Mouse (Mus musculus) thymus, adult 2 months (tissue): ENCODE data around the gene Tgm2. TPM values are rescaled to one million over a fixed set of nuclear protein-coding genes. Genes with fewer than 3 reads are reported as not detected.

Source experiments
- DNase-seq: peaks from one replicate; pipeline ENCODE4 v3.0.0; 2021
- H3K27ac ChIP-seq: fragments of 200-500 bp; 2 replicates; pipeline ENCODE4 v1.5.1; 2012; ENCODE audit warnings: low read length, control low read depth; ENCODE audit not compliant: control insufficient read depth, insufficient read depth
- H3K27me3 ChIP-seq: fragments of 200-500 bp; 2 replicates; pipeline ENCODE4 v1.6.1; 2012; ENCODE audit warnings: mild to moderate bottlenecking, low read length, moderate library complexity, mixed read lengths; ENCODE audit not compliant: control insufficient read depth, insufficient read depth
- H3K36me3 ChIP-seq: fragments of 200-500 bp; 2 replicates; pipeline ENCODE4 v1.6.1; 2012; ENCODE audit warnings: mild to moderate bottlenecking, low read length, moderate library complexity; ENCODE audit not compliant: control insufficient read depth, insufficient read depth
- H3K4me1 ChIP-seq: fragments of 200-500 bp; replicated peaks from 2 replicates; pipeline ENCODE4 v1.6.1; 2012; ENCODE audit warnings: low read length; ENCODE audit not compliant: control insufficient read depth, insufficient read depth
- H3K4me3 ChIP-seq: fragments of 200-500 bp; 2 replicates; pipeline ENCODE4 v1.5.1; 2012; ENCODE audit warnings: mild to moderate bottlenecking, low read length, control low read depth, moderate library complexity; ENCODE audit not compliant: control insufficient read depth, insufficient read depth
- CTCF ChIP-seq: fragments of 200-500 bp; IDR thresholded peaks from 2 replicates; pipeline ENCODE4 v1.5.1; 2012; ENCODE audit warnings: mild to moderate bottlenecking, control low read depth, low read length, moderate library complexity, borderline replicate concordance; ENCODE audit not compliant: control insufficient read depth, poor library complexity, insufficient read depth; ENCODE audit errors: extremely low read depth
- POLR2A ChIP-seq: fragments of 200-500 bp; IDR thresholded peaks from 2 replicates; pipeline ENCODE4 v1.6.1; 2012; ENCODE audit warnings: mild to moderate bottlenecking, low read length, control low read depth, moderate library complexity; ENCODE audit not compliant: control insufficient read depth, poor library complexity, insufficient read depth; ENCODE audit errors: extremely low read depth
- WGBS: fragments of 180-500 bp; shearing (Covaris S2); methylation state at CpG from one replicate; pipeline ENCODE4 v1.1.7; 2018; 5-methylcytosine and 5-hydroxymethylcytosine counted together
- polyA plus RNA-seq: library from polyadenylated mRNA; depleted of rRNA; stranded (reverse); fragments of >200 nt; gene quantifications from 2 replicates; pipeline ENCODE4 v1.2.3, GENCODE M21; 2012

Gene Tgm2
- polyA plus RNA-seq, 1 experiment, result 37.6 TPM

DNA sequence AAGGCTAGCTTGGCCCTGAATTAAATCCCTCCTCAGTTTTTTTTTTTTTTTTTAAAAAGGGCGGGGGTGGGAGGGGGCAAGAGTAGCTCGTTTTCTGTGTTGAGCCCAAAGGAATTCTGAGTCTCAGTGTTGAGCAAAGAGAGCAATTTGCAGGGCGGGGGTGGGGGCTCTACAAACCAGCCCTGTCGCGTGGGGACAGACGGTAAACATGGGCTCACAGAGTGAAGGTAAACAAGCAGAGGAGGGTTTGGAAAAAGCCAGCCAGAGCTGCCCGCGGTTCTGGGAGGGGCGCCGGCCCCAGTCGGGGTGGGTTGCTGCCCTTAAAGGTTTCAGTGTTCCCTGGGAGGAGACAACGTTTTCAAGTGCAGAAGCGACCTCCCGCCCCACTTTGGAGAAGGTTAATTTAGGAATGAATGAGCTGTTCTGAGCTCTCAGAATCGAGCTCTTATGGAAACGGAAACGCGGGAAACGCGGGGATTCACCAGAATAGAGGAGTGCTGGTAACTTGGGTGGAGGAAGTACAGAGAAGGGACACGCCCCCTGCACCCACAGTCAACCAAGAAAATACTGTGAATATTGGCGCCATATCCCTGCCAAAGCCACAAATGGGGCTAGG lies 7.6 kb upstream of the Tgm2 start:
- Histone ChIP-seq H3K4me3 (peak overlapping the region; percentile 23), H3K36me3 (no peaks in the 10 kb centered on the region), H3K27ac (no peak overlapping the region), H3K27me3 (no peaks in the 10 kb centered on the region), H3K4me1 (peaks cover 17% of the 10 kb centered on the region)
- TF ChIP-seq POLR2A (no peak), CTCF (no peak)
- peak; percentile 31 for DNase-seq
- WGBS, result under 1% methylated on average over 22 of the region's 22 CpGs

- no peaks in the 10 kb centered on the region for H3K36me3 ChIP-seq
- H3K4me3 ChIP-seq, result no peak overlapping the region
- TF ChIP-seq POLR2A, result no peak
- no peak for TF ChIP-seq CTCF
- no peaks in the 10 kb centered on the region for H3K27me3 ChIP-seq
- H3K27ac ChIP-seq, result no peak overlapping the region
- no peak for DNase-seq
- H3K4me1 ChIP-seq, result peaks cover 17% of the 10 kb centered on the region
- WGBS, result 66% methylated on average over 6 of the region's 6 CpGs
Observed at GRCm38 (mm10) chr2:158152685-158153309, 6.6 kb upstream of the Tgm2 start.

DNA sequence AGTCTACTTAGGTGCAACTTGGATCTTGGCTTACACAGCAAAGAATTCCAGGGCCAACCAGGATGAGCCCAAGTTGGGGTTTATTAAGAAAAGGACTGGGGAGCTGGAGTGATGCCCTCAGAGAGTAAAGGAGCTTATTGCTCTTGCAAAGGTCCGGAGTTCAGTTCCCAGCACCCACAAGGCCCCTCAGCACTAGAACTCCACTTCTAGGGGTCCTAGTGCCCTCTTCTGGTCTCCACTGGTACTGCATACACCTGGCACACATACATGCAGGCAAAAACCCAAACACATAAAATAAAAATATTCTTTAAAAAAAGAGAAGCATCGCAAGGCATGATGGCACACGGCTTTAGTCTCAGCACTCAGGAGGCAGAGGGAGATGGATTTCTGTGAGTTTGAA lies 4.8 kb upstream of the Tgm2 start:
- 97% methylated on average over 3 of the region's 3 CpGs for WGBS
- no peak overlapping the region for H3K4me3 ChIP-seq
- no peak for DNase-seq
- H3K36me3 ChIP-seq, result no peaks in the 10 kb centered on the region
- no peak overlapping the region for H3K27ac ChIP-seq
- peaks cover 18% of the 10 kb centered on the region for H3K4me1 ChIP-seq
- no peak for TF ChIP-seq CTCF
- TF ChIP-seq POLR2A, result no peak
- no peaks in the 10 kb centered on the region; the same call in 1 of the 2 replicates for H3K27me3 ChIP-seq

GRCm38 (mm10) chr2:158146971-158147370 lies 735 bp upstream of the Tgm2 start:
- H3K36me3 ChIP-seq, result no peaks in the 10 kb centered on the region
- WGBS, result 96% methylated on average over 8 of the region's 8 CpGs
- H3K27me3 ChIP-seq, result no peaks in the 10 kb centered on the region; the same call in 1 of the 2 replicates
- TF ChIP-seq POLR2A, result no peak
- no peak for TF ChIP-seq CTCF
- no peak overlapping the region for H3K27ac ChIP-seq
- H3K4me1 ChIP-seq, result 0 out of 2 replicates have a peak, but pooled peaks cover 3% of the 10 kb centered on the region
- no peak for DNase-seq
- no peak overlapping the region for H3K4me3 ChIP-seq

GRCm38 (mm10) chr2:158145528-158146065 lies 639 bp downstream of the Tgm2 start:
- no peak overlapping the region for H3K27ac ChIP-seq
- H3K27me3 ChIP-seq, result no peaks in the 10 kb centered on the region; the same call in 1 of the 2 replicates
- no peak for DNase-seq
- 0 out of 2 replicates have a peak, but pooled peaks cover 3% of the 10 kb centered on the region for H3K4me1 ChIP-seq
- TF ChIP-seq CTCF (no peak), POLR2A (no peak)
- WGBS, result 85% methylated on average over 5 of the region's 5 CpGs
- no peaks in the 10 kb centered on the region for H3K36me3 ChIP-seq
- no peak overlapping the region for H3K4me3 ChIP-seq

DNA sequence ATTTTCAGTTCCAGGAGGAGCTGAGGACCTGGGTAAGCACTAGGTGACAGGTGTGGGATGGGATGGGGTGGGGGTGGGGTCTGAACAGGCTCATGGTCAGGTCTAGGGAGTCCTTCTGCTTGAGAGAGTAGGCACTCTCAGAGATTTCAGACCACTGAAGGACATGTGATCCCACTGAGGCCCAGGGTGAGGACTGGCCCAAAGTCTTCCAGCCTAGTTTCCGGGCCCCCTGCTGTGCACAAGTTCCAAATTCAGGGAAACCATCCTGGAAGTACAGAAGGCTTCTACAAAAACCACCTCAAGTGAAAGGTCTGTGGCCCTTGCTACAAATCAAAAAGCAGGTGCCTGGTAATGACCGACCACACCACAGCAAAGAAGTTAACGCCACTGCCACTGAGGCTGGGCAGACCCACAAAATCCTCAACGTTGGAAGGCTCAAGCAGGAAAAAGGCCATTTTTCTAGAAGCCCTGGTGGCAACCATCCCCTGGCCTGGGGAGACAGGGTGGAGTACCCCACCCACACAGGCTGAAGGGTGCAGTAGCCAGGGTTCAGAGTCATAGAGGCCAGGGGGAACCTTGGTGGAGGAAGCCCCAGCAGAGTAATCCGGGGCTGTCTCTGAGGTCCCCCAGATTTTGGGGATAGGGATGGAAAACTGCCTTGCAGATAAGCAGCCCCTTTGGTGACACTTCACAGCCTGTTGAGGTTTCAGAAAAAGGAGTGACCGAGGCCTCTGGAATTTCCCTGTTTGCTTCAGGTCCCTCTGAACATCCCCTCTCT lies 1.3 kb downstream of the Tgm2 start:
- WGBS, result 90% methylated on average over 6 of the region's 6 CpGs
- no peak for TF ChIP-seq POLR2A
- TF ChIP-seq CTCF, result no peak
- DNase-seq, result no peak
- no peak overlapping the region for H3K4me3 ChIP-seq
- H3K27ac ChIP-seq, result no peak overlapping the region
- H3K4me1 ChIP-seq, result 0 out of 2 replicates have a peak, but pooled peaks cover 3% of the 10 kb centered on the region
- no peaks in the 10 kb centered on the region; the same call in 1 of the 2 replicates for H3K27me3 ChIP-seq
- no peaks in the 10 kb centered on the region for H3K36me3 ChIP-seq
